Mouse (Mus musculus) thymus, adult 2 months (tissue): Measurements from ENCODE around the gene Psmc3. TPM values are rescaled to one million over a fixed set of nuclear protein-coding genes. Genes with fewer than 3 reads are reported as not detected.
"Not testable (repeated sequence)": the region's sequence is repeated elsewhere in the genome, so short reads cannot be mapped to it uniquely, and the experiment has no call there.

ENCODE experiments used
- DNase-seq: peaks from one replicate; pipeline ENCODE4 v3.0.0; 2021
- H3K27ac ChIP-seq: fragments of 200-500 bp; 2 replicates; pipeline ENCODE4 v1.5.1; 2012; ENCODE audit warnings: low read length, control low read depth; ENCODE audit not compliant: control insufficient read depth, insufficient read depth
- H3K27me3 ChIP-seq: fragments of 200-500 bp; 2 replicates; pipeline ENCODE4 v1.6.1; 2012; ENCODE audit warnings: mild to moderate bottlenecking, low read length, moderate library complexity, mixed read lengths; ENCODE audit not compliant: control insufficient read depth, insufficient read depth
- H3K36me3 ChIP-seq: fragments of 200-500 bp; 2 replicates; pipeline ENCODE4 v1.6.1; 2012; ENCODE audit warnings: mild to moderate bottlenecking, low read length, moderate library complexity; ENCODE audit not compliant: control insufficient read depth, insufficient read depth
- H3K4me1 ChIP-seq: fragments of 200-500 bp; replicated peaks from 2 replicates; pipeline ENCODE4 v1.6.1; 2012; ENCODE audit warnings: low read length; ENCODE audit not compliant: control insufficient read depth, insufficient read depth
- H3K4me3 ChIP-seq: fragments of 200-500 bp; 2 replicates; pipeline ENCODE4 v1.5.1; 2012; ENCODE audit warnings: mild to moderate bottlenecking, low read length, control low read depth, moderate library complexity; ENCODE audit not compliant: control insufficient read depth, insufficient read depth
- CTCF ChIP-seq: fragments of 200-500 bp; IDR thresholded peaks from 2 replicates; pipeline ENCODE4 v1.5.1; 2012; ENCODE audit warnings: mild to moderate bottlenecking, control low read depth, low read length, moderate library complexity, borderline replicate concordance; ENCODE audit not compliant: control insufficient read depth, poor library complexity, insufficient read depth; ENCODE audit errors: extremely low read depth
- POLR2A ChIP-seq: fragments of 200-500 bp; IDR thresholded peaks from 2 replicates; pipeline ENCODE4 v1.6.1; 2012; ENCODE audit warnings: mild to moderate bottlenecking, low read length, control low read depth, moderate library complexity; ENCODE audit not compliant: control insufficient read depth, poor library complexity, insufficient read depth; ENCODE audit errors: extremely low read depth
- WGBS: fragments of 180-500 bp; shearing (Covaris S2); methylation state at CpG from one replicate; pipeline ENCODE4 v1.1.7; 2018; 5-methylcytosine and 5-hydroxymethylcytosine counted together
- polyA plus RNA-seq: library from polyadenylated mRNA; depleted of rRNA; stranded (reverse); fragments of >200 nt; gene quantifications from 2 replicates; pipeline ENCODE4 v1.2.3, GENCODE M21; 2012

The Psmc3 gene
- polyA plus RNA-seq, 1 experiment: 114 TPM

- WGBS: 37% methylated on average over 3 of the region's 3 CpGs
- H3K4me3 ChIP-seq: no peak overlapping the region
- no peak for TF ChIP-seq CTCF
- no peak for DNase-seq
- no peaks in the 10 kb centered on the region for H3K27me3 ChIP-seq
- H3K4me1 ChIP-seq: no peaks in the 10 kb centered on the region
- no peaks in the 10 kb centered on the region for H3K36me3 ChIP-seq
- no peak overlapping the region for H3K27ac ChIP-seq
These were observed 20.8 kb upstream of the Psmc3 start for GRCm38 (mm10) chr2:91033000-91033399.

GRCm38 (mm10) chr2:91035385-91035784, 18.4 kb upstream of the Psmc3 start, which contains the start of gene Rapsn:
TSS of gene Rapsn (plus strand) at chr2:91035620.
- DNase-seq: no peak
- Histone ChIP-seq H3K4me1 (no peaks in the 10 kb centered on the region), H3K4me3 (no peak within 1 kb of the TSS), H3K27me3 (no peaks in the 10 kb centered on the region), H3K27ac (no peak within 1 kb of the TSS), H3K36me3 (no peaks in the 10 kb centered on the region)
- WGBS: 86% methylated on average over 9 of the region's 9 CpGs
- TF ChIP-seq POLR2A (no peak), CTCF (no peak)

GRCm38 (mm10) chr2:91041786-91042185, 12.0 kb upstream of the Psmc3 start:
- no peak for TF ChIP-seq POLR2A
- TF ChIP-seq CTCF: no peak
- H3K27ac ChIP-seq: no peak overlapping the region
- WGBS: 70% methylated on average over 8 of the region's 8 CpGs
- no peaks in the 10 kb centered on the region for H3K27me3 ChIP-seq
- no peaks in the 10 kb centered on the region for H3K36me3 ChIP-seq
- no peak for DNase-seq
- H3K4me3 ChIP-seq: no peak overlapping the region
- H3K4me1 ChIP-seq: peaks cover 24% of the 10 kb centered on the region

GRCm38 (mm10) chr2:91042651-91043398, 11.0 kb upstream of the Psmc3 start:
- Histone ChIP-seq H3K36me3 (no peaks in the 10 kb centered on the region), H3K27ac (0 out of 2 replicates have a peak overlapping the region, but pooled peaks have one; percentile 0), H3K4me1 (peaks cover 24% of the 10 kb centered on the region), H3K4me3 (peak overlapping the region; percentile 40), H3K27me3 (no peaks in the 10 kb centered on the region)
- WGBS: 6% methylated on average over 21 of the region's 21 CpGs
- TF ChIP-seq CTCF: no peak
- TF ChIP-seq POLR2A: no peak
- peak; percentile 42 for DNase-seq

- 84% methylated on average over 13 of the region's 13 CpGs for WGBS
- TF ChIP-seq CTCF: no peak
- no peak for TF ChIP-seq POLR2A
- Histone ChIP-seq H3K27ac (no peak overlapping the region), H3K4me1 (peaks cover 24% of the 10 kb centered on the region), H3K36me3 (no peaks in the 10 kb centered on the region), H3K27me3 (no peaks in the 10 kb centered on the region), H3K4me3 (no peak overlapping the region)
- no peak for DNase-seq
These were observed 9.1 kb upstream of the Psmc3 start for GRCm38 (mm10) chr2:91044727-91045126.

- H3K27ac ChIP-seq, H3K4me3 ChIP-seq, H3K36me3 ChIP-seq, DNase-seq, H3K27me3 ChIP-seq: not testable (repeated sequence)
- peaks cover 24% of the 10 kb centered on the region for H3K4me1 ChIP-seq
- WGBS: 89% methylated on average over 1 of the region's 1 CpGs
These were observed 8.0 kb upstream of the Psmc3 start for GRCm38 (mm10) chr2:91045805-91046204.

GRCm38 (mm10) chr2:91047359-91047758, 6.5 kb upstream of the Psmc3 start:
- Histone ChIP-seq H3K4me1 (peaks cover 14% of the 10 kb centered on the region), H3K27me3 (no peaks in the 10 kb centered on the region), H3K4me3 (no peak overlapping the region), H3K36me3 (no peaks in the 10 kb centered on the region), H3K27ac (no peak overlapping the region)
- TF ChIP-seq CTCF (no peak), POLR2A (no peak)
- no peak for DNase-seq
- WGBS: 92% methylated on average over 9 of the region's 9 CpGs
